Comparison of ENCODE assay signal across 11 mouse cellular contexts in genomic region chr9:61873325-61873724, GRCm38 (mm10). TPM values are rescaled to one million over a fixed set of nuclear protein-coding genes. Genes with fewer than 3 reads are reported as not detected.
DNase-seq lines count a peak whose midpoint lies in the region; ATAC-seq lines count a peak whose summit lies in the region.
"Had no signal": no experiment of that assay in that cellular context is flagged by ENCODE, and none has a peak within 500 bp of the region (broad histone marks: within the 10 kb centered on the region; RNA-seq: fewer than 3 reads in every experiment).

No protein-coding gene starts in this region.

- 34% methylated on average over 8 of the region's 8 CpGs for WGBS in hindbrain, embryonic 14.5 days
- WGBS in midbrain, embryonic 12.5 days: 52% methylated on average over 8 of the region's 8 CpGs

- DNase-seq in embryo, embryonic 11.5 days (ENCODE audit: low read depth, low spot score): peak; percentile 44
- no peak for DNase-seq in hindbrain, embryonic 14.5 days (ENCODE audit: low spot score)
- DNase-seq in testis, postnatal 10 days (ENCODE audit: low spot score): no peak
- DNase-seq in left cerebral cortex, adult 8-10 months (ENCODE audit: low spot score in 2 of 2): no peak
- DNase-seq: adrenal gland, postnatal 10 days; cerebellum, postnatal 10 days had no signal

- H3K9ac ChIP-seq in hindbrain, embryonic 14.5 days: 0 out of 2 replicates have a peak overlapping the region, but pooled peaks have one; percentile 5
- no peak overlapping the region for H3K9ac ChIP-seq in midbrain, embryonic 12.5 days (replicated peaks)
- H3K9ac ChIP-seq: liver, embryonic 14.5 days had no signal

- H3K27me3 ChIP-seq in hindbrain, embryonic 14.5 days (ENCODE audit: control insufficient read depth, insufficient read depth, low read length): no peaks in the 10 kb centered on the region
- H3K27me3 ChIP-seq in midbrain, embryonic 12.5 days: peaks cover 6% of the 10 kb centered on the region; the same call in 1 of the 2 replicates

- no peaks in the 10 kb centered on the region for H3K36me3 ChIP-seq in hindbrain, embryonic 14.5 days (replicated peaks; ENCODE audit: control insufficient read depth, insufficient read depth)
- no peaks in the 10 kb centered on the region for H3K36me3 ChIP-seq in midbrain, embryonic 12.5 days

- no peak overlapping the region for H3K4me2 ChIP-seq in hindbrain, embryonic 14.5 days (replicated peaks)
- H3K4me2 ChIP-seq in midbrain, embryonic 12.5 days (replicated peaks): no peak overlapping the region

- H3K4me3 ChIP-seq in hindbrain, embryonic 14.5 days (replicated peaks; ENCODE audit: low read length): no peak overlapping the region
- H3K4me3 ChIP-seq in midbrain, embryonic 12.5 days: no peak overlapping the region
- H3K4me3 ChIP-seq: megakaryocyte, embryonic 14.5 days had no signal

- peak; percentile 65 for ATAC-seq in common myeloid progenitor, adult 5-6 weeks (replicated peaks; ENCODE audit: low read depth, poor library complexity, severe bottlenecking)
- ATAC-seq in hindbrain, embryonic 14.5 days (ENCODE audit: low FRiP score): no peak
- no peak for ATAC-seq in midbrain, embryonic 12.5 days (ENCODE audit: low FRiP score, low read depth)
- ATAC-seq in inflammation-experienced regulatory T-cells, adult 6 months: no peak

- no peak overlapping the region; the same call in 1 of the 2 replicates for H3K27ac ChIP-seq in hindbrain, embryonic 14.5 days
- peak overlapping the region; percentile 90 for H3K27ac ChIP-seq in midbrain, embryonic 12.5 days (replicated peaks)
- H3K27ac ChIP-seq: liver, embryonic 14.5 days had no signal

- peaks cover 48% of the 10 kb centered on the region for H3K4me1 ChIP-seq in hindbrain, embryonic 14.5 days (replicated peaks; ENCODE audit: control insufficient read depth, insufficient read depth, low read length)
- peaks cover 58% of the 10 kb centered on the region for H3K4me1 ChIP-seq in midbrain, embryonic 12.5 days

- no peaks in the 10 kb centered on the region for H3K9me3 ChIP-seq in hindbrain, embryonic 14.5 days (ENCODE audit: control insufficient read depth, low read length)
- H3K9me3 ChIP-seq in midbrain, embryonic 12.5 days: no peaks in the 10 kb centered on the region

RNA-seq across cellular contexts. Expression of gene Rplp1, which starts 41.0 kb away (rescaled TPM):
- 4,884 and 5,218 TPM in 2 replicates for total RNA-seq in common myeloid progenitor, adult 5-6 weeks (2017)
- 1,005 and 1,169 TPM in 2 replicates for polyA plus RNA-seq in hindbrain, embryonic 14.5 days (2014; fragmentation: Nextera tagmentation; extraction: Ambion mirVana)
- polyA plus RNA-seq in midbrain, embryonic 12.5 days (2016; fragmentation: Nextera tagmentation; extraction: Ambion mirVana): 777 and 790 TPM in 2 replicates
- total RNA-seq in left cerebral cortex, adult 8-10 months (2022): 1,000 to 10,000 TPM; 1,482 to 1,620 (median 1,566) TPM
- 1,000 to 10,000 TPM; 2,175 to 3,618 (median 3,142) TPM for polyA plus RNA-seq in inflammation-experienced regulatory T-cells, adult 6 months (2017; shearing (Covaris generic))
